Mouse (Mus musculus) spleen, adult 2 months (tissue): ENCODE data around the gene Ptpn13. TPM values are rescaled to one million over a fixed set of nuclear protein-coding genes. Genes with fewer than 3 reads are reported as not detected.

Experiments used
- DNase-seq, 2 experiments: peaks; one replicate each; pipeline versions ENCODE4 v3.0.0 to v3.0.0-alpha.2; 2012 to 2021; ENCODE audit warnings: low spot score in 2 of 2, low read depth in 1 of 2
- H3K27ac ChIP-seq: fragments of 200-500 bp; 2 replicates; pipeline ENCODE4 v1.5.1; 2012; ENCODE audit warnings: low read length, inconsistent platforms; ENCODE audit not compliant: insufficient read depth
- H3K27me3 ChIP-seq: fragments of 200-500 bp; 2 replicates; pipeline ENCODE4 v1.6.1; 2012; ENCODE audit warnings: mild to moderate bottlenecking, moderate library complexity, low read length, inconsistent platforms; ENCODE audit not compliant: control insufficient read depth, insufficient read depth
- H3K36me3 ChIP-seq: fragments of 200-500 bp; 2 replicates; pipeline ENCODE4 v1.6.1; 2012; ENCODE audit warnings: mild to moderate bottlenecking, low read length, inconsistent platforms; ENCODE audit not compliant: control insufficient read depth, insufficient read depth
- H3K4me1 ChIP-seq: fragments of 200-500 bp; 2 replicates; pipeline ENCODE4 v1.6.1; 2011; ENCODE audit warnings: inconsistent platforms; ENCODE audit not compliant: control insufficient read depth, insufficient read depth, insufficient read length
- H3K4me3 ChIP-seq: fragments of 200-500 bp; 2 replicates; pipeline ENCODE4 v1.5.1; 2011; ENCODE audit warnings: mild to moderate bottlenecking, inconsistent platforms; ENCODE audit not compliant: insufficient read depth, insufficient read length; ENCODE audit errors: extremely low read depth
- CTCF ChIP-seq: fragments of 200-500 bp; IDR thresholded peaks from 2 replicates; pipeline ENCODE4 v1.5.1; 2011; ENCODE audit warnings: mild to moderate bottlenecking, inconsistent platforms; ENCODE audit not compliant: insufficient read depth, insufficient read length, insufficient replicate concordance; ENCODE audit errors: extremely low read depth
- POLR2A ChIP-seq: fragments of 200-500 bp; IDR thresholded peaks from 2 replicates; pipeline ENCODE4 v1.6.1; 2011; ENCODE audit warnings: low read depth, low read length, inconsistent platforms
- WGBS: fragments of 180-500 bp; shearing (Covaris S2); methylation state at CpG from one replicate; pipeline ENCODE4 v1.1.7; 2018; 5-methylcytosine and 5-hydroxymethylcytosine counted together
- polyA plus RNA-seq: library from polyadenylated mRNA; depleted of rRNA; stranded (reverse); fragments of >200 nt; gene quantifications from 2 replicates; pipeline ENCODE4 v1.2.3, GENCODE M21; 2012; rRNA removed

Gene Ptpn13
- polyA plus RNA-seq, 1 experiment = 1.8 TPM

DNA sequence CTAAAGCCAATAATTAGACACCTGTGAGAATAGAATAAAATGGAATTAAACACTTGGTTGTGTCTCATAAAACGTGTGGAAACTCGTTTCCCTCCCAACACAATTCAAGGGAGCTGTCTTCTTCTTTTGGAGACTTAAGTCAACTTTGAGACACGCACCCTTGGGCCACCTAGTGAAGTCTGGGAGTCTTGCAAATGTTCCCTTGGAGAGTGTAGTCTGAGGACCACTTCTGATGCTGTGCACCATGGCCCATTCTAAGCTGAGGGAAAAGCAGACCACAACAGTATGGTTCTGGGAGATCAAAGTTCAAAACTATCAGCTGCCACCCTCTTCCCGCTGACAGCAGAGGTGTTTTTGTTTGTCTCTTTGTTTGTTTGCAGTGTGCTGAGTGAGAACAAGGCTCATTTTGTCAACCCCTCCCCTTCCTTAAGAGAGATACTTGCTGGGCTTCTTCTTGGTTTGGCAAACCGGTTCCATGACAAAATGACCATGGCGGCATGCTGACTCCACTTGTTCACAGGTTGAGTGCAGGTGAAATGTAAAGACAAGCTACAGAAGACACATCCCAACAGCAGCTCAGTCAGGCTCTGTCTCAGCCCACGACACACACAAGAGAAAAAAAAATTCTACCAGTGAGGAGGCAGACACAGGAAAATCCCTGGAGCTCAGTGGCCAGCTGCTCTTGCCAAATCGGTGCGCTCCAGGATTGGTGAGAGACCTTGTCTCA is 205.0 kb downstream of the Ptpn13 start:
- Histone ChIP-seq H3K4me1 (0 out of 2 replicates have a peak, but pooled peaks cover 2% of the 10 kb centered on the region), H3K36me3 (no peaks in the 10 kb centered on the region), H3K4me3 (no peak overlapping the region), H3K27me3 (no peaks in the 10 kb centered on the region), H3K27ac (no peak overlapping the region)
- no peak for DNase-seq
- 76% methylated on average over 9 of the region's 9 CpGs for WGBS
- TF ChIP-seq CTCF (no peak), POLR2A (no peak)

- TF ChIP-seq POLR2A = no peak
- Histone ChIP-seq H3K27ac (no peak overlapping the region), H3K4me3 (no peak overlapping the region), H3K36me3 (no peaks in the 10 kb centered on the region), H3K27me3 (no peaks in the 10 kb centered on the region), H3K4me1 (no peaks in the 10 kb centered on the region)
- DNase-seq = no peak
- WGBS = 89% methylated on average over 2 of the region's 2 CpGs
These were observed 212.2 kb downstream of the Ptpn13 start for GRCm38 (mm10) chr5:103637162-103637561.

- DNase-seq = no peak
- no peak overlapping the region for H3K27ac ChIP-seq
- H3K27me3 ChIP-seq = no peaks in the 10 kb centered on the region
- no peak overlapping the region for H3K4me3 ChIP-seq
- TF ChIP-seq CTCF = no peak
- no peak for TF ChIP-seq POLR2A
- no peaks in the 10 kb centered on the region for H3K4me1 ChIP-seq
- 98% methylated on average over 1 of the region's 1 CpGs for WGBS
- no peaks in the 10 kb centered on the region for H3K36me3 ChIP-seq
These were observed 219.2 kb downstream of the Ptpn13 start for GRCm38 (mm10) chr5:103644167-103644566.

DNA sequence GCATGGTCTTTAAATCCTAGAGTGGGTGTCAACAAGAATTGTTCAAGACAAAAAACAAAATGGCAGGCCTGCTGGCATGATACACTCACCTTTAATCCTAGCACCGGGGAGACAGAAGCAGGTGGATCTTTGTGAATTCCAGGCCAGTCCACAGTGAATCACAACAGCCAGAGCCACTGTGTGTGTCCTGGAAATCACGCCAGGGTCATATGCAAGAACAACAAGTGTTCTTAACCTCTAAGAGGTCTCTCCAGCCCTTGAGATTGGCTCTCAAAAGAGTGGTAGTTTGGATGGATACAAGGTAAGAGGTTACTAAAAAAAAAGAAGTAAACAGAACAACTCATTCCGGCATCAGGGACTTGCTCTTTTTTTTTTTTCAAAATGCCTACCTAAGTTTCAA is 222.3 kb downstream of the Ptpn13 start:
- 87% methylated on average over 3 of the region's 3 CpGs for WGBS
- H3K4me1 ChIP-seq = no peaks in the 10 kb centered on the region
- no peak overlapping the region for H3K27ac ChIP-seq
- H3K36me3 ChIP-seq = no peaks in the 10 kb centered on the region
- H3K27me3 ChIP-seq = no peaks in the 10 kb centered on the region
- DNase-seq = no peak
- H3K4me3 ChIP-seq = no peak overlapping the region
- TF ChIP-seq CTCF (no peak), POLR2A (no peak)

Other genes with a start within 250 kb of the Ptpn13 start
- gene Mapk10, start 213.9 kb upstream of the Ptpn13 start, polyA plus RNA-seq = 0.02 and 0.05 TPM in 2 replicates
- gene Slc10a6, start 204.2 kb downstream of the Ptpn13 start, polyA plus RNA-seq = 0.90 and 0.99 TPM in 2 replicates
- not detected in 2 replicates for gene 1700016H13Rik, start 230.8 kb downstream of the Ptpn13 start, polyA plus RNA-seq